ENCODE assay signal across 15 mouse cellular contexts in genomic region chr10:116870819-116871218, GRCm38 (mm10). TPM values are rescaled to one million over a fixed set of nuclear protein-coding genes. Genes with fewer than 3 reads are reported as not detected.
"Had no signal": no experiment of that assay in that cellular context is flagged by ENCODE, and none has a peak within 500 bp of the region (broad histone marks: within the 10 kb centered on the region; RNA-seq: fewer than 3 reads in every experiment).

No protein-coding gene starts in this region.

- ATAC-seq: liver, postnatal 0 days; lung, postnatal 0 days; midbrain, embryonic 15.5 days had no signal

- H3K4me1 ChIP-seq: limb, embryonic 15.5 days; midbrain, embryonic 12.5 days; midbrain, embryonic 15.5 days had no signal

- H3K4me3 ChIP-seq: limb, embryonic 12.5 days; limb, embryonic 15.5 days; midbrain, embryonic 12.5 days; midbrain, embryonic 15.5 days; neural tube, embryonic 13.5 days had no signal

- DNase-seq: kidney, postnatal 25 days; liver, postnatal 0 days; lung, embryonic 14.5 days; thymus, postnatal 25 days had no signal

- H3K27me3 ChIP-seq: limb, embryonic 12.5 days; limb, embryonic 15.5 days; midbrain, embryonic 12.5 days; midbrain, embryonic 15.5 days; neural tube, embryonic 13.5 days had no signal

- H3K9me3 ChIP-seq: limb, embryonic 12.5 days; limb, embryonic 15.5 days; midbrain, embryonic 12.5 days; midbrain, embryonic 15.5 days; neural tube, embryonic 13.5 days had no signal

- H3K9ac ChIP-seq: limb, embryonic 12.5 days; limb, embryonic 15.5 days; liver, embryonic 14.5 days; liver, postnatal 0 days; lung, embryonic 14.5 days; midbrain, embryonic 15.5 days; neural tube, embryonic 13.5 days had no signal

- H3K27ac ChIP-seq: kidney, postnatal 0 days; limb, embryonic 12.5 days; limb, embryonic 15.5 days; liver, embryonic 14.5 days; macrophage; midbrain, embryonic 12.5 days; midbrain, embryonic 15.5 days had no signal

- H3K36me3 ChIP-seq: limb, embryonic 12.5 days; limb, embryonic 15.5 days; midbrain, embryonic 12.5 days; midbrain, embryonic 15.5 days; neural tube, embryonic 13.5 days had no signal

- H3K4me2 ChIP-seq: limb, embryonic 12.5 days; limb, embryonic 15.5 days; liver, embryonic 11.5 days; lung, embryonic 14.5 days; midbrain, embryonic 12.5 days; midbrain, embryonic 15.5 days had no signal

RNA-seq across cellular contexts. Expression of gene Myrfl, which starts 25.9 kb away (rescaled TPM):
- polyA plus RNA-seq: kidney, embryonic 14.5 days; liver, embryonic 14.5 days; liver, postnatal 0 days; lung, embryonic 14.5 days; lung, postnatal 0 days; macrophage had no signal
